Mouse (Mus musculus) gastrocnemius, adult 2 months (tissue): ENCODE data around the gene Gm8978. TPM values are rescaled to one million over a fixed set of nuclear protein-coding genes. Genes with fewer than 3 reads are reported as not detected.
"Not testable (repeated sequence)": the region's sequence is repeated elsewhere in the genome, so short reads cannot be mapped to it uniquely, and the experiment has no call there.

ENCODE experiments used
- DNase-seq: peaks from one replicate; pipeline ENCODE4 v3.0.0; 2022
- H3K27ac ChIP-seq: fragments of 200-600 bp; 2 replicates; pipeline ENCODE4 v1.8.1; 2022; ENCODE audit warnings: mild to moderate bottlenecking
- H3K4me3 ChIP-seq: fragments of 200-600 bp; 2 replicates; pipeline ENCODE4 v1.8.1; 2022; ENCODE audit warnings: mild to moderate bottlenecking, moderate library complexity
- intact Hi-C: fragments of 180-260 bp; cut with DNase I; formaldehyde crosslinking; loops from one replicate; pipeline ENCODE4 v1.15.1; 2025
- long read RNA-seq, 2 experiments: library from polyadenylated mRNA; stranded (forward); transcript quantifications; one replicate each; pipeline ENCODE4 v2.0.0; 2021
- microRNA-seq: library from miRNA; unstranded; fragments of <30 nt; microRNA quantifications from one replicate; pipeline ENCODE4 v1.2.0, GENCODE M21; 2021
- total RNA-seq, 2 experiments: library from RNA; stranded (reverse); gene quantifications; 2 replicates each; pipeline ENCODE4 v1.2.3; 2021

The Gm8978 gene
- total RNA-seq, result not detected
- long read RNA-seq, experiment 1, result 0 reads
- long read RNA-seq, experiment 2, result 0 reads

GRCm38 (mm10) chr19:33625152-33625551 is at the start of gene Gm8978:
Gene Gm8978 (minus strand): TSS chr19:33625252.
- H3K27ac ChIP-seq, DNase-seq, intact Hi-C loops, H3K4me3 ChIP-seq: not testable (repeated sequence)

- H3K4me3 ChIP-seq, result peak overlapping the region; percentile 73
- intact Hi-C loops, result loop anchor here (10.0 kb wide), 1 partner anchor 195 kb away; the partner anchor contains the start of gene Rnls
- H3K27ac ChIP-seq, result peak overlapping the region; percentile 77
- peak; percentile 59 for DNase-seq
These were observed 35.3 kb downstream of the Gm8978 start for GRCm38 (mm10) chr19:33589626-33590302.

- DNase-seq, H3K4me3 ChIP-seq, H3K27ac ChIP-seq, intact Hi-C loops: not testable (repeated sequence)
These were observed 56.5 kb downstream of the Gm8978 start for GRCm38 (mm10) chr19:33568551-33568950.

Small RNAs within 50 kb of the gene (microRNA-seq; reads per million reads assigned to microRNA genes)
- gene Gm27440, result not detected

Other genes starting within 250 kb of the Gm8978 start
- gene Rnls, start 233.0 kb downstream of the Gm8978 start, total RNA-seq, result 10 to 100 TPM in 1 of 2 experiments, 1 to 10 TPM in 1; 8.3 to 13.0 TPM
- under 1 TPM; 0.17 to 0.26 TPM for gene Lipo4, start 107.5 kb downstream of the Gm8978 start, total RNA-seq
- under 1 TPM; 0.15 to 0.20 TPM for gene Lipo2, start 126.1 kb upstream of the Gm8978 start, total RNA-seq
- gene Lipo3, start 136.7 kb upstream of the Gm8978 start, total RNA-seq, result 1 to 10 TPM; 4.8 to 5.6 TPM
- not detected for gene Lipo1, start 162.2 kb upstream of the Gm8978 start, total RNA-seq